Mouse (Mus musculus): ENCODE results near the gene Gpr162. TPM values are rescaled to one million over a fixed set of nuclear protein-coding genes. Genes with fewer than 3 reads are reported as not detected.
A peak's percentile ranks its signal among the peaks of the same experiment; 100 is the strongest.

The Gpr162 gene
- total and polyA plus RNA-seq, 3 experiments: 0.48 to 2.0 (median 1.7) TPM

- in situ Hi-C loops (cut with MboI; ENCODE audit: low pct_ligation_motif_present, low pct_unique_long_range_greater_than_20kb, low sequenced_read_pairs): no loop called here
- no peaks in the 10 kb centered on the region for H3K9me3 ChIP-seq (replicated peaks; ENCODE audit: low read length)
- no peaks in the 10 kb centered on the region for H3K36me3 ChIP-seq (replicated peaks in 1 of 2; ENCODE audit: control insufficient read depth in 1 of 2, insufficient read depth in 1 of 2, low read length in 1 of 2)
- no peaks in the 10 kb centered on the region for H3K27me3 ChIP-seq (replicated peaks)
- no peak for TF ChIP-seq MXI1 (IDR thresholded peaks at IDR 0.05; ENCODE audit: low read depth, low read length)
- TF ChIP-seq SMC3 (IDR thresholded peaks at IDR 0.05; ENCODE audit: low read depth, low read length): no peak
- no peak for TF ChIP-seq ETS1 (conservative IDR thresholded peaks at IDR 0.05; ENCODE audit: low read depth, low read length)
- no peak for TF ChIP-seq USF2 (conservative IDR thresholded peaks at IDR 0.05; ENCODE audit: low read depth, low read length)
- TF ChIP-seq CHD1 (IDR thresholded peaks at IDR 0.05; ENCODE audit: low read depth, low read length): no peak
- no peak for TF ChIP-seq RAD21 (IDR thresholded peaks at IDR 0.05; ENCODE audit: low read depth, low read length)
- TF ChIP-seq ZC3H11A (IDR thresholded peaks at IDR 0.05; ENCODE audit: low read depth, low read length): no peak
- no peak for TF ChIP-seq NELFE (IDR thresholded peaks at IDR 0.05; ENCODE audit: low read depth, low read length)
- TF ChIP-seq MAFK (IDR thresholded peaks at IDR 0.05; ENCODE audit: insufficient replicate concordance, low read length): no peak
- no peak for TF ChIP-seq SIN3A (IDR thresholded peaks at IDR 0.05; ENCODE audit: low read length)
- no peak for TF ChIP-seq MYC (IDR thresholded peaks at IDR 0.05; ENCODE audit: low read depth, low read length)
- TF ChIP-seq JUND (conservative IDR thresholded peaks at IDR 0.05; ENCODE audit: low read depth, low read length): no peak
- no peak for TF ChIP-seq KAT2A (IDR thresholded peaks at IDR 0.05; ENCODE audit: insufficient replicate concordance, low read length)
- H3K4me1 ChIP-seq (ENCODE audit: control insufficient read depth in 1 of 2, insufficient read depth in 2 of 2): peaks cover 2 to 11% of the 10 kb centered on the region in 2 experiments; a peak in 2 of 4 replicates
- H3K4me3 ChIP-seq (replicated peaks in 1 of 3; ENCODE audit: low read depth in 2 of 3, low read length in 2 of 3, poor library complexity in 1 of 3): no peak overlapping the region
- dilution Hi-C loops (cut with MboI; ENCODE audit: extremely low pct_ligation_motif_present, extremely low pct_unique_long_range_greater_than_20kb, low sequenced_read_pairs): no loop called here
- H3K9ac ChIP-seq (ENCODE audit: insufficient read depth, low read depth): no peak overlapping the region
- no peak for DNase-seq (ENCODE audit: extremely low read depth)
- H3K4me2 ChIP-seq (ENCODE audit: insufficient read depth, low read depth, poor library complexity, severe bottlenecking): no peak overlapping the region
- no peaks in the 10 kb centered on the region for H3K79me2 ChIP-seq (replicated peaks; ENCODE audit: control insufficient read depth, extremely low read depth, insufficient read depth, poor library complexity, severe bottlenecking)
- no peak overlapping the region for H3K27ac ChIP-seq (ENCODE audit: insufficient read depth, low read depth)
Measured at GRCm38 (mm10) chr6:124881821-124882220, 18.0 kb upstream of the Gpr162 start.

- TF ChIP-seq RCOR1 (conservative IDR thresholded peaks at IDR 0.05; ENCODE audit: low read depth, low read length) (no peak), SMC3 (IDR thresholded peaks at IDR 0.05; ENCODE audit: low read depth, low read length) (no peak), SIN3A (IDR thresholded peaks at IDR 0.05; ENCODE audit: low read length) (no peak), TBP (conservative IDR thresholded peaks at IDR 0.05; ENCODE audit: low read depth, low read length) (no peak), POLR2AphosphoS2 (IDR thresholded peaks at IDR 0.05; ENCODE audit: low read depth, low read length) (no peak), TCF12 (IDR thresholded peaks at IDR 0.05; ENCODE audit: low read depth, low read length) (no peak; the same call in 1 of the 2 replicates), KAT2A (IDR thresholded peaks at IDR 0.05; ENCODE audit: insufficient replicate concordance, low read length) (no peak), USF1 (IDR thresholded peaks at IDR 0.05; ENCODE audit: low read depth, low read length) (no peak), JUND (conservative IDR thresholded peaks at IDR 0.05; ENCODE audit: low read depth, low read length) (no peak), CTCF (conservative IDR thresholded peaks at IDR 0.05 in 1 of 2, IDR thresholded peaks at IDR 0.05 in 1 of 2; ENCODE audit: low read depth in 2 of 2, low read length in 2 of 2) (no peak)
- Histone ChIP-seq H3K79me2 (replicated peaks; ENCODE audit: control insufficient read depth, extremely low read depth, insufficient read depth, poor library complexity, severe bottlenecking) (no peaks in the 10 kb centered on the region), H3K27me3 (replicated peaks) (no peaks in the 10 kb centered on the region), H3K9ac (ENCODE audit: insufficient read depth, low read depth) (no peak overlapping the region), H3K27ac (ENCODE audit: insufficient read depth, low read depth) (no peak overlapping the region), H3K4me1 (ENCODE audit: control insufficient read depth in 1 of 2, insufficient read depth in 2 of 2) (peaks cover 7 to 13% of the 10 kb centered on the region in 2 experiments; a peak in 3 of 4 replicates), H3K4me2 (ENCODE audit: insufficient read depth, low read depth, poor library complexity, severe bottlenecking) (no peak overlapping the region), H3K4me3 (replicated peaks in 1 of 3; ENCODE audit: low read depth in 2 of 3, low read length in 2 of 3, poor library complexity in 1 of 3) (no peak overlapping the region), H3K36me3 (replicated peaks in 1 of 2; ENCODE audit: control insufficient read depth in 1 of 2, insufficient read depth in 1 of 2, low read length in 1 of 2) (no peaks in the 10 kb centered on the region), H3K9me3 (replicated peaks; ENCODE audit: low read length) (no peaks in the 10 kb centered on the region)
- in situ Hi-C loops (cut with MboI; ENCODE audit: low pct_ligation_motif_present, low pct_unique_long_range_greater_than_20kb, low sequenced_read_pairs) (no loop called here), dilution Hi-C loops (cut with MboI; ENCODE audit: extremely low pct_ligation_motif_present, extremely low pct_unique_long_range_greater_than_20kb, low sequenced_read_pairs) (no loop called here)
- peak; percentile 24 for DNase-seq (ENCODE audit: extremely low read depth)
Measured at GRCm38 (mm10) chr6:124879390-124879789, 15.6 kb upstream of the Gpr162 start.
